Mouse (Mus musculus): ENCODE results near the gene Hdac9. TPM values are rescaled to one million over a fixed set of nuclear protein-coding genes. Genes with fewer than 3 reads are reported as not detected.

Gene Hdac9
- polyA plus RNA-seq, 1 experiment from 2014 or later = 1.5 TPM

GRCm38 (mm10) chr12:34791213-34792112, 125.4 kb downstream of the Hdac9 start:
- ATAC-seq (ENCODE audit: low FRiP score, low TSS enrichment) (no peak), DNase-seq (ENCODE audit: low spot score) (no peak)

DNA sequence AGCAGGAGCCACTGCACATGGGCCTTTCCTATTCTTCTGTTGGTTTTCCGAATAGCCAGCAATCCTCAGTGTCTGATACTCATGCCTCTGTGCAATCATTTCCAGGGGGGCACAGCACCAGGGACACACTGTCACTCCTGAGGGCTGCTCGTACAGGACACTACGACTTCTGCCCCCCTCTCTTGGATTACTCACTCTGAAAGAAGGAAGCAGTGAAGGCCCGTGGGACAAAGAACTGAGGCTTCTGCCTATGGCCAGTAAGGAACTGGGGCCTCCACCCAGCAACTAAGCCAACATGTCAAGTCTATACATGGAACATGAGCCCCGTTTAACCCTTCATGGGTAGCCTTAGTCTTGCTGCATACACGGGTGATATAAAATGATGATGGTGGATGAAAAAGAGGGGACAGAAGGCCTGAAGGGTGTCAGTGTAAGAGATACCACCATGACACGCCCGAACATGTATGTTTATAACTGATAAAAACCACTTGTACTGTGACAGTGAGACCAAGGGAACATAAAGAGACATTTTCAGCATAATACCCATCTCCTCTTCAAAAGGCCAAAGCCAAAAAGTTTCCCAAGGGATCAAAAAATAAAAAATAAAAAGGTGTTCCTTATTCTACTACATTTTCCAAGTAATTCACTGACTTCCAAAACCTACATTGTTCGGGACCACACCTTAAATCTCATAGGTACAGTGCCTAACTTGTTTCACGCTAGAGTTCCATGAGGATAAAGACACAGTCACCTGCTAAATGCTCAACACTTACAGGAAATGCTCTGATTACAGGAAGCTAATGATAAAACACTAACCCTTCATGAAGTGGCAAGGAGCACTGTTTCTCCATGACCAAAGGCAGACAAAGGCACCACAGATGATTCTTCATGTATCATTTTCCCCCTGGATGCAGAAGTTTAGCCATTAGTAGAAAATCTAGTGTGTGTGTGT, 127.6 kb downstream of the Hdac9 start:
- Histone ChIP-seq H3K4me1 (replicated peaks; ENCODE audit: control insufficient read depth, insufficient read depth) (no peaks in the 10 kb centered on the region), H3K36me3 (ENCODE audit: control insufficient read depth, insufficient read depth, low read length) (no peaks in the 10 kb centered on the region), H3K9me3 (ENCODE audit: control insufficient read depth, low read length) (no peaks in the 10 kb centered on the region), H3K4me2 (replicated peaks; ENCODE audit: low read depth) (no peak overlapping the region), H3K4me3 (ENCODE audit: low read depth, low read length) (no peak overlapping the region), H3K27ac (replicated peaks) (no peak overlapping the region), H3K9ac (ENCODE audit: low read length) (no peak overlapping the region), H3K27me3 (ENCODE audit: control insufficient read depth, insufficient read depth, low read length) (no peaks in the 10 kb centered on the region)
- WGBS = 83% methylated on average over 10 of the region's 10 CpGs
- TF ChIP-seq CTCF (IDR thresholded peaks at IDR 0.05; ENCODE audit: low read depth) (no peak), EP300 (optimal IDR thresholded peaks at IDR 0.05) (no peak)
- no peak for ATAC-seq (ENCODE audit: low FRiP score, low TSS enrichment)
- DNase-seq (ENCODE audit: low spot score) = no peak

More at GRCm38 (mm10) chr12:34791213-34792112, 125.4 kb downstream of the Hdac9 start:
- Histone ChIP-seq H3K36me3 (ENCODE audit: control insufficient read depth, insufficient read depth, low read length) (no peaks in the 10 kb centered on the region), H3K9me3 (ENCODE audit: control insufficient read depth, low read length) (no peaks in the 10 kb centered on the region), H3K4me3 (ENCODE audit: low read depth, low read length) (no peak overlapping the region), H3K27ac (replicated peaks) (no peak overlapping the region), H3K9ac (ENCODE audit: low read length) (no peak overlapping the region), H3K27me3 (ENCODE audit: control insufficient read depth, insufficient read depth, low read length) (no peaks in the 10 kb centered on the region), H3K4me1 (replicated peaks; ENCODE audit: control insufficient read depth, insufficient read depth) (no peaks in the 10 kb centered on the region), H3K4me2 (replicated peaks; ENCODE audit: low read depth) (no peak overlapping the region)
- no peak for TF ChIP-seq EP300 (optimal IDR thresholded peaks at IDR 0.05)
- TF ChIP-seq CTCF (IDR thresholded peaks at IDR 0.05; ENCODE audit: low read depth) = no peak
- WGBS = 70% methylated on average over 10 of the region's 10 CpGs

GRCm38 (mm10) chr12:34787380-34787779, 129.5 kb downstream of the Hdac9 start:
- DNase-seq (ENCODE audit: low spot score) (no peak), ATAC-seq (ENCODE audit: low FRiP score, low TSS enrichment) (no peak)
- Histone ChIP-seq H3K4me3 (ENCODE audit: low read depth, low read length) (no peak overlapping the region), H3K4me2 (replicated peaks; ENCODE audit: low read depth) (no peak overlapping the region), H3K9me3 (ENCODE audit: control insufficient read depth, low read length) (no peaks in the 10 kb centered on the region), H3K27ac (replicated peaks) (no peak overlapping the region), H3K9ac (ENCODE audit: low read length) (no peak overlapping the region), H3K4me1 (replicated peaks; ENCODE audit: control insufficient read depth, insufficient read depth) (no peaks in the 10 kb centered on the region), H3K36me3 (ENCODE audit: control insufficient read depth, insufficient read depth, low read length) (no peaks in the 10 kb centered on the region), H3K27me3 (ENCODE audit: control insufficient read depth, insufficient read depth, low read length) (no peaks in the 10 kb centered on the region)
- no peak for TF ChIP-seq CTCF (IDR thresholded peaks at IDR 0.05; ENCODE audit: low read depth)
- TF ChIP-seq EP300 (optimal IDR thresholded peaks at IDR 0.05) = no peak

- 78% methylated on average over 6 of the region's 6 CpGs for WGBS
- H3K9ac ChIP-seq (ENCODE audit: low read length) = no peak overlapping the region
These were observed 133.3 kb downstream of the Hdac9 start for GRCm38 (mm10) chr12:34783574-34783973.

DNA sequence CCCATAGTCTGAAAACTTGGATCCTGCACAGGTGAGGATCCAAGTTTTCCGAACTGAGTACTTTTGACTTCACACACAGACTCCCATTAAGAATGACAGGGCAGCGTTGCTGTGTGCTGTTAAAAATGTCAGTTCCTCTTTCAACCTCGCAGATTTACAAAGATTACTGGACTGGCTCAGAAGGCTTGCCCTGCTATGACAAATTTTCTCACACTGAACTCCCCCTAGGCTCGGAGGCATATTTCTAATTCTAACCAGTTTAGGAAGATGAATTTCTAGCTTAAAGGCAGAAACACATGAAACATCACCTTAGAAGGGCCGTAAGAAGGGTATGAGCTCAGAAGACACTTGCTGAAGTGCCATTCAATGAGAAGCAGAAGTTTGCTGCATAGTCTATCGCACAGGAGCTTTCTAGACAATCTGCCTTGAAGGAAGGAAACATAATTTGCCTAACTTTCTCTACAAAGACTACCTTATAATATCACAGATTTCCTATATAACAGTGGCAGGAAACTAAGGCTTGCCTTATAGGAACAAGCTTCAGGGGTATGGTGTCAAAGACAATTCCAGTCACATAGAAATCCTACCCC, 137.4 kb downstream of the Hdac9 start:
- H3K4me3 ChIP-seq (ENCODE audit: low read depth, low read length) = no peak overlapping the region
- H3K4me2 ChIP-seq (replicated peaks; ENCODE audit: low read depth) = no peak overlapping the region
- DNase-seq (ENCODE audit: low spot score) (no peak), ATAC-seq (ENCODE audit: low FRiP score, low TSS enrichment) (no peak)
- H3K9ac ChIP-seq (ENCODE audit: low read length) = no peak overlapping the region
- no peaks in the 10 kb centered on the region for H3K27me3 ChIP-seq (ENCODE audit: control insufficient read depth, insufficient read depth, low read length)
- no peak for TF ChIP-seq EP300 (optimal IDR thresholded peaks at IDR 0.05)
- TF ChIP-seq CTCF (IDR thresholded peaks at IDR 0.05; ENCODE audit: low read depth) = no peak
- H3K36me3 ChIP-seq (ENCODE audit: control insufficient read depth, insufficient read depth, low read length) = no peaks in the 10 kb centered on the region
- no peaks in the 10 kb centered on the region for H3K9me3 ChIP-seq (ENCODE audit: control insufficient read depth, low read length)
- WGBS = 51% methylated on average over 6 of the region's 6 CpGs
- no peaks in the 10 kb centered on the region for H3K4me1 ChIP-seq (replicated peaks; ENCODE audit: control insufficient read depth, insufficient read depth)
- no peak overlapping the region for H3K27ac ChIP-seq (replicated peaks)

More at GRCm38 (mm10) chr12:34783574-34783973, 133.3 kb downstream of the Hdac9 start:
- TF ChIP-seq CTCF (IDR thresholded peaks at IDR 0.05; ENCODE audit: low read depth) (no peak), EP300 (optimal IDR thresholded peaks at IDR 0.05) (no peak)
- DNase-seq (ENCODE audit: low spot score) = no peak
- H3K4me1 ChIP-seq (replicated peaks; ENCODE audit: control insufficient read depth, insufficient read depth) = no peaks in the 10 kb centered on the region
- no peaks in the 10 kb centered on the region for H3K27me3 ChIP-seq (ENCODE audit: control insufficient read depth, insufficient read depth, low read length)
- no peak overlapping the region for H3K4me3 ChIP-seq (ENCODE audit: low read depth, low read length)
- no peak overlapping the region for H3K27ac ChIP-seq (replicated peaks)
- no peak overlapping the region for H3K4me2 ChIP-seq (replicated peaks; ENCODE audit: low read depth)
- no peak for ATAC-seq (ENCODE audit: low FRiP score, low TSS enrichment)
- no peaks in the 10 kb centered on the region for H3K36me3 ChIP-seq (ENCODE audit: control insufficient read depth, insufficient read depth, low read length)
- no peaks in the 10 kb centered on the region for H3K9me3 ChIP-seq (ENCODE audit: control insufficient read depth, low read length)

All from stomach, postnatal 0 days (tissue).